Mouse (Mus musculus): ENCODE data around the gene Pygl.
A peak's percentile ranks its signal among the peaks of the same experiment; 100 is the strongest.

The Pygl gene

DNA sequence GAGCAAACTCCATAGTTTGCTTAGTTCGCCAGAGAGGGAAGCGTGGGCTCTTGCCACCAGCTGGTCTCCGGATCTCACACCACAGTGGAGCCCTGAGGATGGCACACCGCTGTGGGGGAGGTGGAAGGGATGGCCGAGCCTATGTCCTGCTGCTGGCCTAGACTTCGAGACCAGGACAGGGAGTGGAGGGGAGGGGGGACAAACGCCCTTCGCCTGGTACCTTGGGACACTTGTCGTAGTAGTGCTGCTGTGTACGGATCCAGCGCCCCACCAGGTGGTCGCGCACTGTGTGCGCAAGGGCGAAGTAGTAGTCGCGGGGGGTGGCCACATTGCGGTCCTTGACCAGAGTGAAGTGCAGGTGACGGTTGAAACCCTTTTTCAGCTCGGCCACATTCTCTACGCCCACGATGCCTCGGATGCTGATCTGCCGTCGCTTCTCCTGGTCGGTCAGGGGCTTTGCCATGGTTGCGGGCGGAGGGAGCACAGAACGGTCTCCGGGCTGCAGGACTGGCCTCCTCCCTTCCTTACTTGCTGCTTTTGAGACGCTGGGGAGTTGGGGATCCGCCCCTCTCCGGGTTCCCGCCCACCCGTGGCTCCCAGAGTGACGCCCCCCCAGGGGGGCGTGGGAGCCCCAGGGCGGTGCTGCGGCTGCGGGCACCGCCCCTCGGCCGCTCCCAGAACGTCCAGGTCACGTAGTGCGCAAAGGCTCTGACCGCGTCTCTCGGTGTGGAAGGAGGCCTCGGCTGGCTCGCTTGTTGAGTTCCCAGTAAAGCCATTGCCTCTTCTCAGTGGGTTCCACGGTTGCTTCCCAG is 4.0 kb downstream of the Pygl start:
- DNase-seq = no peak

DNA sequence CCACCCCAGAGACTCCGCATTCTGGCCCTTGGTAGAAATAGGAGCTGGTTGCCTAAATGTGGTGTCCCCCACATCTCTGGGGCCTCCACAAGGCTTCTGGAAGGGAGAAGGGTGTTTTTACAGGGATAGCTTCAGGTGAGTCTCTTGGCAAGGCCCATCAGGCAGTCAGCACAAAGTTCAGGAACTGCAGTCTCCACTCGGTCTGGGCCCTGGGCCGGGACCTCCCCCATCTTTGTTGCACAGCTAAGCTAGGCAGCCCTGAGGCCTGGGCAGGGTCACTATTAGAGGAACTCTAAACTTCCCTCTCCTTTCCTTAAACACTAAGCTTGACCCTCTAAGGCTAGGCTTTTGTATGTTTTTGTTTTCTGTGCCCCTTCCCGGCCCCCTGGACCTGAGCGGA is 4.6 kb downstream of the Pygl start:
- no peak for DNase-seq

DNA sequence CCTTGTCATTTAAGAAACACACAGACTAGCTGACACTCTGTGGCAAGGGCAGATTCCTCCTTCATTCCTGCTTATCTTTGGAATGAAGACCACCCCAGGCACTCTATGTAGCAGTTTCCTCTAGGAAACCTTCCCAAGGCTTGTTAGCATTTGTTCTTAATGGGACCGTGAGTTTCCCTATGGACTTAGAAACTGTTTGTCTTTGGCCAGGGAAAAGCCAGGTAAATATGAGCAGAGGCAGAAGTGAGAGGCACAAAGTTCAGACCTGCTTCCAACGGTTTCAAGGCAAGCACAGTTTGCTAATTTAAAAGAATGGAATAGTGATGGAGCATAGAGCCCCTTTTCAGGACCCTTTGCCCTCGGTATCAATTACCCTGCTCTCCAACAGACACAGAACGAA is 8.0 kb downstream of the Pygl start:
- no peak for DNase-seq

DNA sequence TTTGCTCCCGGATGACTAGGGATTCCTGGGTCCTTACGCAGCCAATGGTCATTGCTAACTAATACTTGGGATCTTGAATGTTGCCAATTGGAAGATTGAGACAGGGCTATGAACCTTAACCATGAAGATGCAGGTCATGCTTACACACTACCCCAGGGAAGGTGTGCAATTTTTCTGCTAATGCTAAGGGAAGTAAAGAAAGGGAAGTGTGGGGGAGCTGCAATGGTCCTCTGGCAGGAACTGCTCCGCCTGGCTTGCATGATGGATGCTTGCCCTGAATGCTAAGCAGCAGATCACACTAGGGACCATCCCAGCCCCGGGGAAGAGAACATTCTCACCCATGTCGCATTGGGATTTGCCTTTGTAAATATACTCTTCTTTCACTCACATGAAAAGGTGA is 9.9 kb downstream of the Pygl start:
- DNase-seq = no peak

DNA sequence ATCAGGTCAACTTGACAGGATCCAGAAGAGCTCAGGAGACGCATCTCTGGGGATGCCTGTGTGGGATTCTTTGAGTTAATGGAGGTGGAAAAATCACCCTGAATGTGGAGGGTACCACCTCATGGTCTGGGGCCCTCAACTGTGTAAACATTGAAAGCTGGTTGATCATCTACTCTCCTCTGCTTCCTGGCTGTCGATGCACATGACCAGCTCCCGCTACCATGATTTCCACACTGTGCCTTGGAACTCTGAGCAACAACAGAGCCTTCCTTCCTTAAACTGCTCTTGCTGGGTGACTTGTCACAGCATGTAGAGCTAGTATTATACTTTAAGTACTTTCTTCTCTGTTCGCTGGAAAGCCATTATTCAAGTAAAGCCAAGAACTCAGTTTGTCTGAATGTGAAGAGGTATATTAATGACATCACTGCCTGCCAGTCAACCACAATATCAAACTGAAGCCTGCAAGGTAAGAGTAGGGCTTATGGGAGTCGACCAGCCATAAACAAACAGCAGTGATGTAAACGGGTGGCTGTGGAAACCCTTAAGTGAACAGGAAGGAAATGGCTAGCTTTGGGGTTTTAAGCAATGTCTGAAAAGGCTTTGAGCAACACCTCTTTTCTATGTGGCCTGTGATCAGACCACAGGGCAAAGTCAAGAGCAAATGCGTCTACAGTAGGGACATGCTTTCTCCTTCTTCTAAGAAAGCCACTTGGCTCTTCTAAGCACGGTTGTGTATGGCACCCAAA is 12.3 kb downstream of the Pygl start:
- no peak for DNase-seq

DNA sequence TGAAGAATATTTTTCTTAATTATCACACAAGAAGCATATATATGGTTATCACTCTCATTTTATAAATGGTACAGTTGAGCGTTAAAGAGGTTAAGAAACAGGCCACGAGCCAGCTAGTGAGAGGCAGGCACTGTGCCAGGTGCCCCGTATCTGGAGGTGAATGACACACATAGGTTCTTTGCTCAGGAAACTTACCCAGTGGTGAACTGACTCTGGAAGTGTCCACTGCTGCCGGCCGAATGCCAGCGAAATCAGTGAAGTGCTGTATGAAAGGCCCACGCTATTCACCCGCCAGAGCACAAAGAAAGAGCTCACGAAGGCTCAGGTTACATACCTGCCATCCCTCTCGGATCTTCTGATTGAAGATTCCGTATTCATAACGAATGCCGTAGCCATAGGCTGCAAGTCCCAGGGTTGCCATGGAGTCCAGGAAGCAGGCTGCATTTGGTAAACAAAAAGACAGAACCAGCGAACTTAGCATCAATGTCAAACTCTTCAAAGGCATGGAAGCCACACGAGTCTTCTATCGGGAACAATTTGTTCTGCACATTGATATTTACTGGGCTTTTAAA is 15.0 kb downstream of the Pygl start:
- DNase-seq = no peak

DNA sequence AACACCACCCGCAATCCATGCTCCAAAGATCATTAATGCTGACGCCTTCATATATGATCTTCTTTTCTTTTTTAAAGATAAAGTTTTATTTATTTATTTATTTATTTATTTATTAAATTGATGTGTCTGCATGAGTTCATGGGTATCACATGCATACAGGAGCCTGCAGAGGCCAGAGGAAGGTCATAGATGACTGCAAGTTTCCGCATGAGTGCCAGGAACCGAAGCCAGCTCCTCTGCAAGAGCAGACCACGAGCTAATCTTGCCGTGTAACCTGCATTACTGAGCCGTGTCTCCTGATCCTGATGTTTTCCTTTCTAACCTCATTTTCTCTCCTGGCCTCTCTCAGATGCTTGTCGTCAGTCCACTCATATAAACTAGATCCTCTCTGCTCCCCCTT is 17.0 kb downstream of the Pygl start:
- no peak for DNase-seq

DNA sequence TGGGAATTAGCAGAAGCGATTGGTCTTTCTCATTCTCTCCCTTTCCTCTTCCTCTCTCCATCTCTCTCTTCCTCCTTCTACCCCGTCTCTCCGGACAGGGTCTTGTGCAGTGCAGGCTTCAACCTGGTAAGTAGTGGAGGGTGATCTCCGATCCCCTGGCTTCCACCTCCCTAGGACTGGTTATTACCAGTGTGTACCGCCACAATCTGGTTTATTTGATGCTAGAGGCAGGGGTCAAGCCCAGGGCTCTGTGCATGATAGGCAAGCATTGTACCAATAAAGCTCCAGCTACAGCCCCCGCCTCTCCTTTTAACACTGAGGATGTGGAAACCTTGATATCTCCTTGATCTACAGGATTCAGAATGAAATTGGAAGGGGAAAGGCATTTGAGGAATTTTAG is 17.7 kb downstream of the Pygl start:
- DNase-seq = no peak

DNA sequence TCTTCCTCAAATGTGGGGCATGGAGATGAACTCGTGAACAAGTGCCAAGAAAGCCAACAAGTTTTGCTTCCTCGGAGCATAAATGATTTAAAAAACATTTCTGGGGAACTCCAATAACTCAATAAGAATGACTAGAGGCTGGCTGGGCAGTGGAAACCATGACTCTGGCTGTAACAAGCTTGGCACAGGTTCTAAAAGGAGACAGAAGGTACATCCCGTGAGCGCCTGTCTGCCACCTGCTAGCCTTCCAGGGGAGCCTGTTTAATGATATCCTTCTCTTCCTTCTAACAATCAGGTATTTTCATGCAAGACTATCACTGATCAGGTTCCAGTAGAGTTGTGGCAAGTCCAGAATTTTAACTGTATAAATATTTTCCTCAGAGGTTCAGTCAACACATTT is 18.8 kb downstream of the Pygl start:
- peak; percentile 14 for DNase-seq

DNA sequence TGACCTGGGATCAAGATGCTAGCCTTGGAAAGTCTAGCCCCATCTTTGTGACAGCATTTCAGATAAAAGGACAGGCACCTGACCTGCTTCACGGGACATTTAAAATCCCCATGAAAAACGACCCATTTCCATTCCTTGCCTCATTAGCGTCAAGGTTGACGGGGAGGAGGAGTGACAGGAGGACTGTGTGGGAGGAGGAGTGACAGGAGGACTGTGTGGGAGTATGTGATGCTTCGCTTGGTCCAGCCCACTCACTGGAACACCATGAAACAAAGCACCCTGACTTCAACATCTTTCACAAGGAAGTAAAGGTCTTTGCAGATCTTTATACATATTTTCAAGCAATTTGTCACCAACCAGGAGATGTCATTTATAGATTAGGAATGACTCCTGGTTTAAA is 23.1 kb downstream of the Pygl start:
- DNase-seq = no peak

DNA sequence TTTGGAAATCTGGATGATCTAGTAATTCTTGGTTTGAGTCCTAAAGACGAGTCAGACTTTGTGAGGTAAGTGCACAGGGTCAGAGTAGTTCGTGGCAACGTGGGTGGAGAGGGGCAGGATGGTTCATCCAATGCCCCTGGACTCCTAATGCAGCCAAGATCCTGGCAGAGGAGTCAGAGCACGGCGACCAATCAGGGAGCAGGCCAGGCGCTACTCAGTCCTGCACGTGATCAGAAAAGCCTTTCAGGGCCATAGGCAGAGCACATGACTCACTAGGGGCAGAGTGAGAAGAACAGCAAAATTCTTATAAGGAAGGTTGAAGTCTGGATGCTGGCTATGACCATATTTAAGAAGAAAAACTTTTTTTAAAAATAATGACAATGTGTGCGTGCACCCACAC is 26.9 kb downstream of the Pygl start:
- DNase-seq = no peak

DNA sequence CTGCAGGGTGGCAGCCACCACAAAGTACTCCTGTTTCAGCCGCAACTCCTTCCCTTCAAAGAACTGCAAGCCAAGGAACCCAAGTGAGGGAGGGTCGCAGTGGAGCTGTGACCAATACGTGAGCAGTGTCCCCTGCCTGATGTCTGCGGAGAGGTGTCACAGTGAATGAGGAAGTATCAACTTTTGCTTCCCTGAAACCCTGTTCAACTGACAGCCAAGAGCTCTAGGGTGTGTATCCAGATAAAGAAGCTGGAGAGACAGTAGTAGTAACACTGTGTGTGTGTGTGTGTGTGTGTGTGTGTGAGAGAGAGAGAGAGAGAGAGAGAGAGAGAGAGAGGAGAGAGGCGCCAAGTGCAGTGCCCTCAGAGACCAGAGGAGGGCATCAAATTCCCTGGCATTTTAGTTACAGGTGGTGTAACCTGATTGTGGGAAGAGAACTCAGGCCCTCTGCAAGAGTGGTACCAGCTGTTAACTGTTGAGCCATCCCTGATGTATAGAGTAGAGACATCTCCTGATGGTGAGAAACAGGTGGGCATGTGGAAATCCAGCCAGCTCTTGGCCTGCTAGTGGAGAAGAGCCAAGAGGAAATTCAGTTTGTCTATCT is 29.3 kb downstream of the Pygl start:
- no peak for DNase-seq

DNA sequence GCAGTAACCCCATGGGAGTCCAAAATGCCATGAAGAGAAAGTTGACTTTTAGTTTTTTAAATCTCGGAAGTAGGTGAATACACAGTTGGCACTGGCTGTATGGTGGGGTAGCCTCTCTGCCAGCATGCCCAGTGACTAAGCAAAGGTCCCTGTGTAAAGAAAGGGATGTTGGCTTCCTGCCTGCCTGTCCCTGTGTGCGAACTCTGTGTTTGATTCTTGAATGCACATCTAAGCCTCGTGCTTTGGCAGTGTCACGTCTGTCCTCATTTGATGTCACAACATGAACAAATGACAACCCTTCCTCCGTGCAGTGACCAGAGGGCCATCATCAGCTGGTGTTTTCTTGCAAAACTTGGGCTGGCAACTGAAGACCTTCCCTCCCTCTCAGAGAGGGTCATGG is 34.9 kb downstream of the Pygl start:
- DNase-seq = no peak

DNA sequence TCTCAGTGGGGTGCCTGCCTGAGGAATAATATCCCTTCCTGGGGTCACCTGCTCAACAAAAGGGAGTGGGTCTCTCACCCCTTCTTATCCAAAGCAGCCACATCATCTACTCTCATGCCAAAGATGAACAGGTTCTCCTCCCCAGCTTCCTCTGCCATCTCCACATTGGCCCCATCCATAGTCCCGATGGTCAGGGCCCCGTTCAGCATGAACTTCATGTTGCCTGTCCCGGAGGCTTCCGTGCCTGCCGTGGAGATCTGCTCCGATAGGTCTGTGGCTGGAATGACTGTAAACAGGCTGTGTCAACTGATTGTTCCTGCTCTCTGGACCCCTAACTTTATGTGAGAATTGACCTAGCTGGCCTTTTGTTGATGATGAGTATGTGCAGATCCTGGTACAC is 35.9 kb downstream of the Pygl start:
- no peak for DNase-seq

DNA sequence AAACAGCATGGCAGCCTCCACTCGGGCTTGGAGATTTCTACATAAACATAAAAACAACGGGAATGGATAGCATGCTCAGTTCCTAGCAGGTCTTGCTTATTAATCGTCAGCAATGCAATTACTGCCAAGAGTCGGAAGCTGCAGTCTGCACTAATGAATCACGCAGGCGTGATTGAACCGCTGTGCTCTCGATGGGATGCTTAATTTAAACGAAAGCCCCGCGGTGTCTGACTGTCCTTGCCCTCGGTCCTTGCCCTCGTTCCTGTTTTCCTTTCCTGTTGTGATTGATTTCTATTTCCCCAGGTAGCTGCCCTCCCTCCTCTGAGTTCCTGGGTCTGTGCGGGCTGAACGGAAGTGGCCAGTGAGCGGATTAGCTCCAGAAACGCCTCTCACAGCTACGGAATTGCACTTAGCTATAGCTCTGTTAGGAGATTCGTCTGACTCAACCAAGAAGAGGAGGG is 39.0 kb downstream of the Pygl start:
- DNase-seq = no peak

DNA sequence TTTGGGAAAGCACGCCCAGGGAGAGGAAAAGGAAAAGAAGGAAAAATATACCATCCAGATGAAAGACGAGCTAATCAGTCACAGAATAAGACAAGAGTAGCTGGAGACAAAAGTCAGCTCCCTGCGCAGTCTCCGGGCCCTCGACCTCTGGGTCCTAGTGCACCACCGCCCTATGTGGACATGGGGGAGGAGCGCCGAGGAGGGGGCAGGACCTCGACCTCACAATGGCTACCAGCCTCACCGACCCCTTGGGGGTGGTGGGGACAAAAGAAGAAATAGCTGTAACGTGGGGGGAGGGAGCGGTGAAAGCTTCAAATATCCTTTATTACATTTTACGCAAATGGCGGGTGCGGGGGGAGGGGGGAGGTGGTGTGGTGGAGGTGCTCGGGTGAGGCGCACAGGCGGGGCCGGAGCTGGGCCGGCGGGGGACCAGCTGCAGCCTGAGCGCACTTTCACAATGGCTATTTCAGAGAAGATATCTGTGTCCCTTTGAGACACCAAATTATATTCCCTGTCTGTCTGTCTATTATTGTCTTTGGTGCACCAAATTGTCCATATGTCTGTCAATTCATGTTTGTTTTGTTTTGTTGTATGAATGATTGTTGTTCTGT is 47.0 kb downstream of the Pygl start:
- peak; percentile 22 for DNase-seq

DNA sequence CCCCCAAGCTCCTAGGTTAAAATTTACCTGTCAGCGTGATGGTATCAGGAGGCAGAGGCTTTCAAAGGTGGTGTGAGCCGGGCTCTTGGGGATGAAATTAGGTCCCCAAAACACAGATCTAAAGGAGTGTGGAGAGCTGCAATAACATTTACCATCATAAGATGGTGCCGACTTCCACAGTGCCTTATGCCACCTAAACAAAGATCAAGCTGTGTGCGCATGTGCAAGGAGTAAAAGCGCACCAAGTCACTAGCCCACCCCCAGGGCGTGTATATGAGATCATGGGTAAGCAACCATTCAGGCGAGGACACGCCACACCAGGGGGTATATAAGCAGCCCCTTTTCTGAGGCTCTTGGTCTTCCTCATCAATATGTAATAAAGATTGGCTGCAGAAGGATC is 47.8 kb downstream of the Pygl start:
- peak; percentile 26 for DNase-seq

DNA sequence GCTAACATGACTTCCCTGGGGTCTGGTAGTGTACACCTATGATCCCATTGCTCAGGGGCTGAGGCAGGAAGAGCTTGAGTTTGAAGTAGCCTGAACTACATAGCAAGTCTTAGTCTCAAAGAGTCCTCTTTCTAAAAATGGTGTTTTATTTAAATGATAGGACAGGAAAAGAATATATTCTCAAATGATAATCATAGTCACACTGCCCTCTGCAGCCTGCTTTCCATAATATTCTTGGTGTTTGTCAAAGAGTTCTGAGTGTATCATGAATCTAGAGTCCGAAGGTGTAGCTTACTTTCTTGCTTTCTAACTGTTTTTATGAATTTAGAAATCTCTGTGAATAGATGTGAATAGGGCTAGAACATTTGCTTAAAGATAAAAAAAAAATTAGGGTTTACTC is 61.3 kb downstream of the Pygl start:
- no peak for DNase-seq

DNA sequence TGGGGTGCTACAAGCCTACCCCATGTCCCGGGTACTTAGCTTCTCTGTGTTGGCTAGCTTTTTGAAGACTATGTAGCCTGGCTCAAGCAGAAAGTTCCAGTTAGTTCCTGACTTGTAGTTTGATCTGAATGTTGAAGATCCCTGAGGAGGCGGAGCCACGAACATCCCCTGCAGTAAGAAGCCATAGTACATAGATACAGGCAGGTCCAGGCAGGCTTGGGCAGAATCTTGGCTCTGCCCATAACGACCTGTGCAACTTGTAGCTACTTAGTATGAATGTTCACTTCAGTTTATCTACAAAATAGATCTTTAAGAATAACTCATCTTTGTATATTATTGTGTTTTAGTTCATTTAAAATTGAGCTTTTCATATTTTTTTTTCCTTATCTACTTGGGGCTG is 63.3 kb downstream of the Pygl start:
- no peak for DNase-seq

DNA sequence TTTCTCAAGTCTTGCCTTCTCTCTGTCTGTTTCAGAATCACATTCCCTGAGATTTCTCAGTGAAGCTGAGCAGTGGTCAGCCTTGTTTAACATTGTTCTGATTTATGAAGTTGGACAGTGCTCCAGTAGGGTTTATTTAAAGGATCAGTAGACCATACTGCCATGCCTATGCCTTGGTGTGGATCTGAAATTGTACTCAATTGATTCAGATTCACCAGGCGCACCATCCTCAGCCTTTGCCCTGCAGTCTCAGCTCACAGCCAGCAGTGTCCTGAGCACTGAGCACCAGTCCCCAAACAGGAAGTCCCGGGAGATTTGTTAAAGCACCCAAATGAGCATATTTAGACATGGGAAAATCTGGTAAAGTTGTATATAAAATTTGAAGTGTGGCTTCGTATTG is 66.5 kb downstream of the Pygl start:
- DNase-seq = no peak

DNA sequence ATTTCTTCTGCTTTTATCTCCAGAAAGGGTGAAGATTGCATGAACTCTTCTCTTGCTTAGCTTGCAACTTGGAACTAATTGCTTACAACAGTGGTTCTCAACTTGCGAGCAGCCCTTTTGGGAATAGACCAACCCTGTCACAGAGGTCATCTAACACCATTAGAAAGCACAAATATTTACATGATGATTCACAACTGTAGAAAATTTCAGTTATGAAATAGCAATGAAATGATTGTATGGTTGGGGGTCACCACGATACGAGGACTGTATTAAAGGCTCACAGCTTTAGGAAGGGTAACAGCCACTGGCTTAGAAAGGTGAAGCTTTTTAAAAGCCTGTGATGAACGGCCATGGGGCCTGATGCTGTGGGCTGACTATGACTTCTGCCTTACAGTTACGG is 70.2 kb downstream of the Pygl start:
- no peak for DNase-seq

DNA sequence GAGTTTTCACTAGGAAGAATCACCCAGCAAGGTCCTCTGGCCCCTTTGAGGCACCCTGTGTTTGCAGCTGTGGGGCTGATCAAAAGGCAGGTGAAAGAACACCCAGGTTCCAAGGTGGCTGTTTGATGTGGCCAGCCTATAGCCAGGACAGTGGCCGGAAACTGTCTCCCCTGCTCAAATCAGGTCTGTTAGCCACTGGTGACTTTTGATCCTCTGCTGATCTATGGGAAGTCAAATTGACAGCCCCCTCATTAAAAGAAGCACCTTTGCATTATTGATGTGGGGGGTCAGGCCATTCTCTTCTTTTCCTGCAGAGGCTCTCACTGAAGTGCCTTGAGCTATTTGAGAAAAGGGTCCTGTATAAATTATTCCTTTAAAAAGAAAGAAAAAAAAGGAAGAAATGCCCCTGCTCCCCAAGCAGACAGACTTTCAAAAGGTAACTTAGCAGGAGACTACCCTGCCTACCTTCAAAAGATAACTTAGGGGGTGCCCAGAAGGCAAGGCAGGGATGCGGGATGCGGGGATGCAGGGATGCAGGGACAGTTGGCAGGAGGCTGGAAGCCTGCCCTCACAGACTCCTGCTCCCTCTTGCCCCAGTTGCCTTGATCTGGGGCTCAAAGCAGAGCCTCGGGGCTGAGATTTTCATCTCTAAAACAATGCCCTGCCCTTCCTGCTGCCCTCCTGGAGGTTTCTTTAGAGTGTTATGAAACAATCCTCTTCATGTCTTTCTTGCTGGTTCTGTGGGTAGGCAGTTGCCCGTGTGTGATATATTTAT is 73.8 kb downstream of the Pygl start:
- no peak for DNase-seq

DNA sequence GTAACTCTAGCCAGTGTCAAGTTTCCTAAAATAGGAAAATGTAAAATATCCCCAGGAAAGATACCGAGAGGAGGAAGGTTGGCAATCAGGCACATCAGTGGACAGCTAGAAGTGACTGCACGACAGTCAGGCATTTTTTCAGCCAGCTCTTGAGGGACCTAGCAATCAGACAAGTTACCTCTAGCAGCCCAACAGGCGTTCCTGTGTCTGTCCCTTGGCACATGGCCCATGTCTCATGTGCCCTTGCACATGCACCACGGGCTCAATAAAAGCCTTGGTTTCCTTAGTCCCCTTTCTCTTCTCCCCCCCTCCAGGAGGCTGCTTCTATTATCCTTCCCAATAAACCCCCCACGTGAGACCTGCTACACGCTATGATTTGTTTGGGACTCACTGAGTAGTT is 75.1 kb downstream of the Pygl start:
- no peak for DNase-seq

Data from cerebellum, adult 11-12 months (tissue).